ENCODE assay signal across 15 mouse cellular contexts in genomic region chr10:122581096-122581495, GRCm38 (mm10).
DNase-seq lines count a peak whose midpoint lies in the region; ATAC-seq and TF ChIP-seq lines count a peak whose summit lies in the region.
"Had no signal": no experiment of that assay in that cellular context is flagged by ENCODE, and none has a peak within 500 bp of the region (broad histone marks: within the 10 kb centered on the region; RNA-seq: fewer than 3 reads in every experiment).

No protein-coding gene starts in this region.

- no peak for TF ChIP-seq EP300 in liver, embryonic 14.5 days (IDR thresholded peaks at IDR 0.05; ENCODE audit: low read depth)

- H3K4me2 ChIP-seq in liver, embryonic 14.5 days (ENCODE audit: low read depth): no peak overlapping the region
- H3K4me2 ChIP-seq in liver, embryonic 11.5 days: no peak overlapping the region
- no peak overlapping the region for H3K4me2 ChIP-seq in hindbrain, embryonic 11.5 days (replicated peaks; ENCODE audit: low read depth, low read length)
- H3K4me2 ChIP-seq: embryonic facial prominence, embryonic 15.5 days had no signal

- H3K9me3 ChIP-seq in liver, embryonic 14.5 days (ENCODE audit: control insufficient read depth, low read length): no peaks in the 10 kb centered on the region
- no peaks in the 10 kb centered on the region for H3K9me3 ChIP-seq in liver, embryonic 11.5 days (ENCODE audit: control insufficient read depth, low read length)
- no peaks in the 10 kb centered on the region for H3K9me3 ChIP-seq in hindbrain, embryonic 11.5 days (ENCODE audit: control insufficient read depth, low read length)
- H3K9me3 ChIP-seq: embryonic facial prominence, embryonic 15.5 days had no signal

- H3K9ac ChIP-seq in liver, embryonic 14.5 days (replicated peaks): no peak overlapping the region
- no peak overlapping the region for H3K9ac ChIP-seq in liver, embryonic 11.5 days (ENCODE audit: low read depth, low read length)
- H3K9ac ChIP-seq in hindbrain, embryonic 11.5 days (ENCODE audit: low read depth, low read length): no peak overlapping the region
- H3K9ac ChIP-seq: embryonic facial prominence, embryonic 15.5 days had no signal

- H3K27ac ChIP-seq in liver, embryonic 14.5 days: no peak overlapping the region
- H3K27ac ChIP-seq in liver, embryonic 11.5 days (ENCODE audit: low read depth, low read length): no peak overlapping the region
- no peak overlapping the region for H3K27ac ChIP-seq in hindbrain, embryonic 11.5 days (ENCODE audit: low read depth, low read length)
- H3K27ac ChIP-seq: embryonic facial prominence, embryonic 15.5 days; hindbrain, postnatal 0 days had no signal

- peak; percentile 23 for TF ChIP-seq CTCF in liver, embryonic 14.5 days (IDR thresholded peaks at IDR 0.05; ENCODE audit: low read depth)

- 63% methylated on average over 7 of the region's 7 CpGs for WGBS in liver, embryonic 14.5 days (ENCODE audit: insufficient replicate concordance)
- WGBS in liver, embryonic 11.5 days: 71% methylated on average over 7 of the region's 7 CpGs
- 85% methylated on average over 7 of the region's 7 CpGs for WGBS in hindbrain, embryonic 11.5 days

- no peak overlapping the region for H3K4me3 ChIP-seq in liver, embryonic 14.5 days (ENCODE audit: insufficient read depth in 1 of 2, low read depth in 2 of 2, low read length in 2 of 2)
- no peak overlapping the region for H3K4me3 ChIP-seq in liver, embryonic 11.5 days (ENCODE audit: low read depth, low read length)
- no peak overlapping the region for H3K4me3 ChIP-seq in hindbrain, embryonic 11.5 days (ENCODE audit: low read depth, low read length)
- H3K4me3 ChIP-seq: embryonic facial prominence, embryonic 15.5 days had no signal

- no peak for ATAC-seq in CD4-positive, CD25-positive, alpha-beta regulatory T cell, adult 4 months
- no peak for ATAC-seq in liver, embryonic 14.5 days (ENCODE audit: insufficient read depth)
- no peak for ATAC-seq in liver, embryonic 11.5 days (replicated peaks; ENCODE audit: low FRiP score)
- ATAC-seq in hindbrain, embryonic 11.5 days (ENCODE audit: low FRiP score): no peak
- ATAC-seq: forebrain, embryonic 14.5 days; hindbrain, postnatal 0 days had no signal

- H3K4me1 ChIP-seq in liver, embryonic 14.5 days (replicated peaks; ENCODE audit: control insufficient read depth in 2 of 2, insufficient read depth in 2 of 2, low read length in 1 of 2): no peaks in the 10 kb centered on the region
- H3K4me1 ChIP-seq in liver, embryonic 11.5 days (replicated peaks; ENCODE audit: control insufficient read depth, insufficient read depth, low read length): no peaks in the 10 kb centered on the region
- H3K4me1 ChIP-seq in hindbrain, embryonic 11.5 days (replicated peaks; ENCODE audit: control insufficient read depth, insufficient read depth, low read length): no peaks in the 10 kb centered on the region
- H3K4me1 ChIP-seq: embryonic facial prominence, embryonic 15.5 days had no signal

- H3K36me3 ChIP-seq in liver, embryonic 14.5 days (replicated peaks; ENCODE audit: control insufficient read depth, insufficient read depth, low read depth): no peaks in the 10 kb centered on the region
- no peaks in the 10 kb centered on the region for H3K36me3 ChIP-seq in liver, embryonic 11.5 days (ENCODE audit: control insufficient read depth, insufficient read depth, low read length)
- no peaks in the 10 kb centered on the region for H3K36me3 ChIP-seq in hindbrain, embryonic 11.5 days (ENCODE audit: control insufficient read depth, insufficient read depth, low read length)
- H3K36me3 ChIP-seq: embryonic facial prominence, embryonic 15.5 days had no signal

- H3K27me3 ChIP-seq in liver, embryonic 14.5 days (ENCODE audit: control insufficient read depth, insufficient read depth, low read length): no peaks in the 10 kb centered on the region
- H3K27me3 ChIP-seq in liver, embryonic 11.5 days (replicated peaks; ENCODE audit: control insufficient read depth, insufficient read depth, low read length): no peaks in the 10 kb centered on the region
- no peaks in the 10 kb centered on the region for H3K27me3 ChIP-seq in hindbrain, embryonic 11.5 days (ENCODE audit: control insufficient read depth, insufficient read depth, low read length)
- H3K27me3 ChIP-seq: embryonic facial prominence, embryonic 15.5 days had no signal

- DNase-seq in CD4-positive, CD25-positive, alpha-beta regulatory T cell, adult 2 months (ENCODE audit: low read depth, low spot score): peak; percentile 46
- DNase-seq in liver, embryonic 14.5 days (ENCODE audit: low read depth in 3 of 3, low spot score in 3 of 3): no peak
- DNase-seq in liver, embryonic 11.5 days (ENCODE audit: low spot score): no peak
- DNase-seq in ES-CJ7 (ENCODE audit: low read depth, low spot score): peak; percentile 54
- DNase-seq in induced T-regulatory cell, adult 2 months (ENCODE audit: low read depth): peak; percentile 29
- DNase-seq in hindbrain, embryonic 11.5 days (ENCODE audit: low spot score): no peak
- DNase-seq in urinary bladder, adult 2 months (ENCODE audit: low spot score): no peak
- DNase-seq: adrenal gland, adult 8-10 months; kidney, postnatal 14 days; layer of hippocampus, postnatal 36 days; right cerebral cortex, adult 18-20 months had no signal

Comparison
In these comparisons a context has a peak if more than half of its experiments do, and no peak if none do; other contexts are left out.
1. DNase-seq: peak in CD4-positive, CD25-positive, alpha-beta regulatory T cell, adult 2 months (single experiment), ES-CJ7 (single experiment) and induced T-regulatory cell, adult 2 months (single experiment); none in liver, embryonic 14.5 days (0 of 3), liver, embryonic 11.5 days (single experiment), hindbrain, embryonic 11.5 days (single experiment) and urinary bladder, adult 2 months (single experiment).